ENCODE assay signal across 22 mouse cellular contexts in the genomic region with DNA sequence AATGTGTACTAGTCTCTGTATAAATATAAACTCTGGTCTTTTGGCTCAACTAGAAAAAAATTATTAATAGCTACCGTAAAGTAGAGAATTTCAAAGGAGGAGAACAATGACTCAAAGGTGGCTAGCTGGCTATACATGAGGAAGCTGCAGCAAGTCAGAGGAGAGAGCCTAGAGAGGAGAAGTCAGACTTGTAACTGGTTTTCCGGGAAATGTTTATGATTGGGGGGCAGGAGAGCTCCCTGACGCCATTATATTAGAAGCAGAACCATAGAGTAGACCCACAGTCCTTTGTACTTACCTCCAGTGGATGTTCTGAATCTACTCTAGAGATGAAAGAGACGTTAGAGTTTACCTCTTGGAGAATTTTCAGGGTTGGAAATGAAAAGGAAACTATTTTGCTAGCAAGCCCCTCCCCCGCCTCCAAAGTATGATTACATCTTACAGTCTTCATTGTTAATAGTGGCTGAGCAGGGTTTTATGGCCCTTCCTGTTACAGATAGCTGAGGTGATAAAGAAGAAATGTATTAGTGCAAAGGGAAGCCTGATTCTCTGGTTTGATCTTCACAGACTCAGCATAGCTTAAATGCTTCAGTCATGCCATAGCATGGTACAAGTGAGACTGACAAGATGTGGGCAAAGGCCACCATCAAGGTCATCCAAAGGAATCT. TPM values are rescaled to one million over a fixed set of nuclear protein-coding genes. Genes with fewer than 3 reads are reported as not detected.
DNase-seq lines count a peak whose midpoint lies in the region; ATAC-seq and TF ChIP-seq lines count a peak whose summit lies in the region.
"Had no signal": no experiment of that assay in that cellular context is flagged by ENCODE, and none has a peak within 500 bp of the region (broad histone marks: within the 10 kb centered on the region; RNA-seq: fewer than 3 reads in every experiment).

No protein-coding gene starts in this region.

- H3K9me3 ChIP-seq in liver, embryonic 12.5 days (replicated peaks) = no peaks in the 10 kb centered on the region
- no peaks in the 10 kb centered on the region for H3K9me3 ChIP-seq in liver, embryonic 11.5 days (ENCODE audit: control insufficient read depth, low read length)
- no peaks in the 10 kb centered on the region for H3K9me3 ChIP-seq in MEL (replicated peaks; ENCODE audit: insufficient read depth, low read length)
- H3K9me3 ChIP-seq in intestine, embryonic 16.5 days (ENCODE audit: control insufficient read depth, low read length) = no peaks in the 10 kb centered on the region
- H3K9me3 ChIP-seq: forebrain, embryonic 12.5 days; hindbrain, embryonic 15.5 days had no signal

- peak overlapping the region; percentile 2; the same call in 1 of the 2 replicates for H3K9ac ChIP-seq in liver, embryonic 12.5 days
- H3K9ac ChIP-seq in liver, embryonic 11.5 days (ENCODE audit: low read depth, low read length) = no peak overlapping the region
- H3K9ac ChIP-seq in MEL (ENCODE audit: control insufficient read depth, low read depth, low read length, poor library complexity, severe bottlenecking) = peak overlapping the region; percentile 54
- H3K9ac ChIP-seq in intestine, embryonic 16.5 days (ENCODE audit: low read depth, low read length) = 0 out of 2 replicates have a peak overlapping the region, but pooled peaks have one; percentile 23
- H3K9ac ChIP-seq: forebrain, embryonic 12.5 days; hindbrain, embryonic 15.5 days had no signal

- ATAC-seq in liver, embryonic 12.5 days = no peak
- no peak for ATAC-seq in liver, embryonic 11.5 days (replicated peaks; ENCODE audit: low FRiP score)
- peak; percentile 76 for ATAC-seq in intestine, embryonic 16.5 days
- no peak for ATAC-seq in megakaryocyte, adult 5-6 weeks (ENCODE audit: poor library complexity, severe bottlenecking)

- TF ChIP-seq EP300 in MEL (IDR thresholded peaks at IDR 0.05; ENCODE audit: low read depth in 1 of 2, low read length in 2 of 2) = no peak

- TF ChIP-seq POLR2A in MEL (IDR thresholded peaks at IDR 0.05; ENCODE audit: control insufficient read depth in 1 of 2, insufficient read depth in 1 of 2, low read depth in 1 of 2, low read length in 2 of 2, poor library complexity in 1 of 2) = no peak
- no peak for TF ChIP-seq POLR2A in small intestine, adult 2 months (IDR thresholded peaks at IDR 0.05; ENCODE audit: low read depth, low read length)

- H3K36me3 ChIP-seq in liver, embryonic 12.5 days = no peaks in the 10 kb centered on the region
- no peaks in the 10 kb centered on the region for H3K36me3 ChIP-seq in liver, embryonic 11.5 days (ENCODE audit: control insufficient read depth, insufficient read depth, low read length)
- H3K36me3 ChIP-seq in MEL (ENCODE audit: control insufficient read depth in 1 of 2, insufficient read depth in 2 of 2, low read length in 2 of 2) = peaks cover 0 to 50% of the 10 kb centered on the region in 2 experiments; a peak in 2 of 4 replicates
- no peaks in the 10 kb centered on the region for H3K36me3 ChIP-seq in intestine, embryonic 16.5 days (ENCODE audit: control insufficient read depth, insufficient read depth, low read length)
- no peaks in the 10 kb centered on the region for H3K36me3 ChIP-seq in small intestine, adult 2 months (ENCODE audit: control insufficient read depth, insufficient read depth, low read length)
- H3K36me3 ChIP-seq: forebrain, embryonic 12.5 days; hindbrain, embryonic 15.5 days had no signal

- no peaks in the 10 kb centered on the region for H3K79me2 ChIP-seq in MEL (ENCODE audit: control insufficient read depth, insufficient read depth, low read length, poor library complexity)

- TF ChIP-seq RAD21 in MEL (IDR thresholded peaks at IDR 0.05; ENCODE audit: low read depth, low read length) = no peak

- H3K4me1 ChIP-seq in liver, embryonic 12.5 days = peaks cover 57% of the 10 kb centered on the region
- H3K4me1 ChIP-seq in liver, embryonic 11.5 days (replicated peaks; ENCODE audit: control insufficient read depth, insufficient read depth, low read length) = peaks cover 15% of the 10 kb centered on the region; the same call in 1 of the 2 replicates
- H3K4me1 ChIP-seq in MEL (ENCODE audit: control insufficient read depth in 1 of 2, insufficient read depth in 2 of 2, low read length in 2 of 2) = peaks cover 28 to 57% of the 10 kb centered on the region in 2 experiments
- peaks cover 5% of the 10 kb centered on the region; the same call in 1 of the 2 replicates for H3K4me1 ChIP-seq in intestine, embryonic 16.5 days (ENCODE audit: control insufficient read depth, insufficient read depth, low read length)
- H3K4me1 ChIP-seq in small intestine, adult 2 months (ENCODE audit: control insufficient read depth, insufficient read depth, insufficient read length, low read length) = peaks cover 6% of the 10 kb centered on the region; the same call in 1 of the 2 replicates
- H3K4me1 ChIP-seq: forebrain, embryonic 12.5 days had no signal

- H3K4me2 ChIP-seq in liver, embryonic 12.5 days = no peak overlapping the region
- no peak overlapping the region for H3K4me2 ChIP-seq in liver, embryonic 11.5 days
- H3K4me2 ChIP-seq in intestine, embryonic 16.5 days (ENCODE audit: low read depth, low read length) = 0 out of 2 replicates have a peak overlapping the region, but pooled peaks have one; percentile 9
- H3K4me2 ChIP-seq: forebrain, embryonic 12.5 days; heart, embryonic 11.5 days; hindbrain, embryonic 15.5 days had no signal

- no peak overlapping the region for H3K4me3 ChIP-seq in liver, embryonic 12.5 days
- no peak overlapping the region for H3K4me3 ChIP-seq in liver, embryonic 11.5 days (ENCODE audit: low read depth, low read length)
- peak overlapping the region; percentile 11 to 44; a peak in 3 of 4 replicates for H3K4me3 ChIP-seq in MEL (ENCODE audit: control insufficient read depth in 1 of 2, insufficient read depth in 1 of 2, low read depth in 2 of 2, low read length in 2 of 2)
- 0 out of 2 replicates have a peak overlapping the region, but pooled peaks have one; percentile 5 for H3K4me3 ChIP-seq in intestine, embryonic 16.5 days (ENCODE audit: low read length)
- no peak overlapping the region for H3K4me3 ChIP-seq in small intestine, adult 2 months (ENCODE audit: low read depth, low read length)
- H3K4me3 ChIP-seq: forebrain, embryonic 12.5 days; hindbrain, embryonic 15.5 days had no signal

- no peak overlapping the region for H3K27ac ChIP-seq in liver, embryonic 12.5 days
- no peak overlapping the region for H3K27ac ChIP-seq in liver, embryonic 11.5 days (ENCODE audit: low read depth, low read length)
- peak overlapping the region; percentile 58 for H3K27ac ChIP-seq in MEL (ENCODE audit: control insufficient read depth, low read depth, low read length)
- H3K27ac ChIP-seq in intestine, embryonic 16.5 days (ENCODE audit: low read length) = peak overlapping the region; percentile 51
- H3K27ac ChIP-seq in small intestine, adult 2 months (ENCODE audit: insufficient read depth, low read depth, low read length) = 0 out of 2 replicates have a peak overlapping the region, but pooled peaks have one; percentile 21
- H3K27ac ChIP-seq: forebrain, embryonic 12.5 days; hindbrain, embryonic 15.5 days had no signal

- no peaks in the 10 kb centered on the region for H3K27me3 ChIP-seq in liver, embryonic 12.5 days (replicated peaks)
- H3K27me3 ChIP-seq in liver, embryonic 11.5 days (replicated peaks; ENCODE audit: control insufficient read depth, insufficient read depth, low read length) = no peaks in the 10 kb centered on the region
- no peaks in the 10 kb centered on the region for H3K27me3 ChIP-seq in MEL (ENCODE audit: control insufficient read depth in 1 of 2, insufficient read depth in 2 of 2, low read length in 2 of 2)
- no peaks in the 10 kb centered on the region for H3K27me3 ChIP-seq in intestine, embryonic 16.5 days (replicated peaks; ENCODE audit: control insufficient read depth, insufficient read depth, low read length)
- H3K27me3 ChIP-seq in small intestine, adult 2 months (ENCODE audit: control insufficient read depth, insufficient read depth, low read length) = no peaks in the 10 kb centered on the region
- H3K27me3 ChIP-seq: forebrain, embryonic 12.5 days; hindbrain, embryonic 15.5 days had no signal

- no peak for TF ChIP-seq CTCF in MEL (IDR thresholded peaks at IDR 0.05 in 2 of 3, conservative IDR thresholded peaks at IDR 0.05 in 1 of 3; ENCODE audit: control insufficient read depth in 1 of 3, insufficient read depth in 1 of 3, low read depth in 2 of 3, low read length in 3 of 3, poor library complexity in 1 of 3, severe bottlenecking in 1 of 3)
- TF ChIP-seq CTCF in small intestine, adult 2 months (IDR thresholded peaks at IDR 0.05; ENCODE audit: extremely low read depth, insufficient read length, insufficient replicate concordance, low read depth, low read length) = no peak

- intact Hi-C loops in heart, postnatal 36 days (cut with DNase I) = no loop called here

- WGBS in liver, embryonic 12.5 days (ENCODE audit: insufficient replicate concordance) = 64% methylated on average over 5 of the region's 5 CpGs
- 75% methylated on average over 5 of the region's 5 CpGs for WGBS in liver, embryonic 11.5 days
- 43% methylated on average over 5 of the region's 5 CpGs for WGBS in intestine, embryonic 16.5 days
- WGBS in small intestine, adult 2 months = 18% methylated on average over 5 of the region's 5 CpGs

- DNase-seq in liver, embryonic 11.5 days (ENCODE audit: low spot score) = no peak
- DNase-seq in MEL (ENCODE audit: low read depth, low spot score) = peak; percentile 66
- DNase-seq in thymus, postnatal 36 days = no peak
- no peak for DNase-seq in heart, postnatal 36 days
- DNase-seq: cerebellum, adult 11 months; cerebellum, postnatal 25 days; gastrocnemius, postnatal 25 days; layer of hippocampus, adult 9-11 months; midbrain, embryonic 14.5 days; thymus, postnatal 25 days had no signal

RNA-seq across cellular contexts. Expression of gene Hist2h4, which starts 7.1 kb away (rescaled TPM):
- 27.0 and 29.3 TPM in 2 replicates for polyA plus RNA-seq in liver, embryonic 12.5 days (2016; fragmentation: Nextera tagmentation; extraction: Ambion mirVana)
- 3.5 and 5.0 TPM in 2 replicates for polyA plus RNA-seq in liver, embryonic 11.5 days (2014; fragmentation: Nextera tagmentation; extraction: Ambion mirVana)
- 195 and 290 TPM in 2 replicates for total RNA-seq in MEL (2012; rRNA removed)
- 1 to 10 TPM in 1 of 2 experiments, not detected in 1; 1.5 TPM for polyA plus RNA-seq in MEL (2012; ENCODE audit: insufficient read depth in 1 of 2, insufficient read length in 2 of 2, low read depth in 1 of 2, low replicate concordance in 2 of 2, missing spikeins in 1 of 2)
- polyA plus RNA-seq in intestine, embryonic 16.5 days (2015; fragmentation: Nextera tagmentation; extraction: Ambion mirVana) = 5.3 and 5.8 TPM in 2 replicates
- 4.2 and 6.3 TPM in 2 replicates for polyA plus RNA-seq in small intestine, adult 2 months (2012; rRNA removed)
- total RNA-seq in heart, postnatal 36 days (2021) = 10 to 100 TPM; 14.0 to 17.5 TPM
- total RNA-seq in megakaryocyte, adult 5-6 weeks (2015) = 187 and 212 TPM in 2 replicates
- total RNA-seq in megakaryocyte, adult 5-6 weeks (2017) = 175 TPM in 2 replicates

RNA-seq across cellular contexts. Expression of gene Hist2h3c1, which starts 9.6 kb away (rescaled TPM):
- 2.7 and 3.0 TPM in 2 replicates for polyA plus RNA-seq in liver, embryonic 12.5 days (2016; fragmentation: Nextera tagmentation; extraction: Ambion mirVana)
- 0.93 and 1.5 TPM in 2 replicates for polyA plus RNA-seq in liver, embryonic 11.5 days (2014; fragmentation: Nextera tagmentation; extraction: Ambion mirVana)
- total RNA-seq in MEL (2012; rRNA removed) = 1.3 and 1.5 TPM in 2 replicates
- polyA plus RNA-seq in MEL (2012; ENCODE audit: insufficient read depth in 1 of 2, insufficient read length in 2 of 2, low read depth in 1 of 2, low replicate concordance in 2 of 2, missing spikeins in 1 of 2) = not detected
- polyA plus RNA-seq in intestine, embryonic 16.5 days (2015; fragmentation: Nextera tagmentation; extraction: Ambion mirVana) = 1.3 and 1.8 TPM in 2 replicates
- not detected in 2 replicates for polyA plus RNA-seq in small intestine, adult 2 months (2012; rRNA removed)
- not detected for total RNA-seq in heart, postnatal 36 days (2021)
- total RNA-seq in megakaryocyte, adult 5-6 weeks (2015) = 17.8 and 20.2 TPM in 2 replicates
- 2.8 TPM in 1 of 2 replicates, not detected in the other for total RNA-seq in megakaryocyte, adult 5-6 weeks (2017)
- total RNA-seq: adrenal gland, adult 18-20 months; gastrocnemius, postnatal 25 days; heart, postnatal 25 days; left cerebral cortex, postnatal 14 days had no signal
- polyA plus RNA-seq: brain, embryonic 14.5 days; forebrain, embryonic 12.5 days; midbrain, embryonic 14.5 days; testis, adult 2 months had no signal

RNA-seq across cellular contexts. Expression of gene Hist2h2aa1, which starts 10.8 kb away (rescaled TPM):
- 23.9 and 29.2 TPM in 2 replicates for polyA plus RNA-seq in liver, embryonic 12.5 days (2016; fragmentation: Nextera tagmentation; extraction: Ambion mirVana)
- 12.1 and 12.7 TPM in 2 replicates for polyA plus RNA-seq in liver, embryonic 11.5 days (2014; fragmentation: Nextera tagmentation; extraction: Ambion mirVana)
- total RNA-seq in MEL (2012; rRNA removed) = 3,456 and 4,103 TPM in 2 replicates
- polyA plus RNA-seq in MEL (2012; ENCODE audit: insufficient read depth in 1 of 2, insufficient read length in 2 of 2, low read depth in 1 of 2, low replicate concordance in 2 of 2, missing spikeins in 1 of 2) = 1 to 10 TPM in 1 of 2 experiments, not detected in 1; 1.5 TPM
- 13.7 and 14.1 TPM in 2 replicates for polyA plus RNA-seq in intestine, embryonic 16.5 days (2015; fragmentation: Nextera tagmentation; extraction: Ambion mirVana)
- polyA plus RNA-seq in small intestine, adult 2 months (2012; rRNA removed) = 485 and 622 TPM in 2 replicates
- total RNA-seq in heart, postnatal 36 days (2021) = 10 to 100 TPM in 1 of 2 experiments, 1 to 10 TPM in 1; 6.4 to 16.6 TPM
- total RNA-seq in megakaryocyte, adult 5-6 weeks (2015) = not detected in 2 replicates
- total RNA-seq in megakaryocyte, adult 5-6 weeks (2017) = 12,468 and 14,692 TPM in 2 replicates

RNA-seq across cellular contexts. Expression of gene Hist2h3b, which starts 12.4 kb away (rescaled TPM):
- polyA plus RNA-seq in liver, embryonic 12.5 days (2016; fragmentation: Nextera tagmentation; extraction: Ambion mirVana) = 99.1 and 113 TPM in 2 replicates
- polyA plus RNA-seq in liver, embryonic 11.5 days (2014; fragmentation: Nextera tagmentation; extraction: Ambion mirVana) = 45.6 and 60.2 TPM in 2 replicates
- total RNA-seq in MEL (2012; rRNA removed) = 3,962 and 5,017 TPM in 2 replicates
- polyA plus RNA-seq in MEL (2012; ENCODE audit: insufficient read depth in 1 of 2, insufficient read length in 2 of 2, low read depth in 1 of 2, low replicate concordance in 2 of 2, missing spikeins in 1 of 2) = 10 to 100 TPM in 1 of 2 experiments, not detected in 1; 71.7 TPM
- polyA plus RNA-seq in intestine, embryonic 16.5 days (2015; fragmentation: Nextera tagmentation; extraction: Ambion mirVana) = 21.2 and 30.8 TPM in 2 replicates
- polyA plus RNA-seq in small intestine, adult 2 months (2012; rRNA removed) = 77.4 and 102 TPM in 2 replicates
- total RNA-seq in heart, postnatal 36 days (2021) = 10 to 100 TPM; 36.6 to 38.6 TPM
- 1,096 and 1,674 TPM in 2 replicates for total RNA-seq in megakaryocyte, adult 5-6 weeks (2015)
- total RNA-seq in megakaryocyte, adult 5-6 weeks (2017) = 491 and 548 TPM in 2 replicates

RNA-seq across cellular contexts. Expression of gene Hist2h2bb, which starts 13.5 kb away (rescaled TPM):
- polyA plus RNA-seq in liver, embryonic 12.5 days (2016; fragmentation: Nextera tagmentation; extraction: Ambion mirVana) = 23.6 and 31.6 TPM in 2 replicates
- 15.1 and 18.9 TPM in 2 replicates for polyA plus RNA-seq in liver, embryonic 11.5 days (2014; fragmentation: Nextera tagmentation; extraction: Ambion mirVana)
- 6,680 and 8,754 TPM in 2 replicates for total RNA-seq in MEL (2012; rRNA removed)
- 10 to 100 TPM in 1 of 2 experiments, not detected in 1; 11.2 TPM for polyA plus RNA-seq in MEL (2012; ENCODE audit: insufficient read depth in 1 of 2, insufficient read length in 2 of 2, low read depth in 1 of 2, low replicate concordance in 2 of 2, missing spikeins in 1 of 2)
- 5.3 and 6.2 TPM in 2 replicates for polyA plus RNA-seq in intestine, embryonic 16.5 days (2015; fragmentation: Nextera tagmentation; extraction: Ambion mirVana)
- polyA plus RNA-seq in small intestine, adult 2 months (2012; rRNA removed) = 8.4 and 8.7 TPM in 2 replicates
- 10 to 100 TPM; 51.8 to 59.2 TPM for total RNA-seq in heart, postnatal 36 days (2021)
- 1,241 and 1,605 TPM in 2 replicates for total RNA-seq in megakaryocyte, adult 5-6 weeks (2015)
- total RNA-seq in megakaryocyte, adult 5-6 weeks (2017) = 11,779 and 12,958 TPM in 2 replicates

Comparison
In these comparisons a context has a peak if more than half of its experiments do, and no peak if none do; other contexts are left out.
1. H3K27ac ChIP-seq: peak in MEL (single experiment), intestine, embryonic 16.5 days (single experiment) and small intestine, adult 2 months (single experiment); none in liver, embryonic 12.5 days (single experiment) and liver, embryonic 11.5 days (single experiment).
2. H3K4me3 ChIP-seq: peak in MEL (2 of 2) and intestine, embryonic 16.5 days (single experiment); none in liver, embryonic 12.5 days (single experiment), liver, embryonic 11.5 days (single experiment) and small intestine, adult 2 months (single experiment).
3. RNA of gene Hist2h2aa1, which starts 10.8 kb away (polyA plus RNA-seq): 485 to 622 TPM in small intestine, adult 2 months; 23.9 to 29.2 TPM in liver, embryonic 12.5 days, 13.7 to 14.1 TPM in intestine, embryonic 16.5 days, 12.1 to 12.7 TPM in liver, embryonic 11.5 days and 1.5 TPM in MEL; every median in the first group is over 10 times any median in the second.